Mouse (Mus musculus) heart, adult 18-20 months (tissue): ENCODE results near the gene Cyp4f37. TPM values are rescaled to one million over a fixed set of nuclear protein-coding genes. Genes with fewer than 3 reads are reported as not detected.

ENCODE experiments used
- DNase-seq, 2 experiments: peaks; one replicate each; pipeline ENCODE4 v3.0.0; 2021 to 2022; ENCODE audit warnings: mixed read lengths in 1 of 2
- total RNA-seq, 2 experiments: library from RNA; stranded (reverse); gene quantifications; 2 replicates each; pipeline ENCODE4 v1.2.3; 2021

Cyp4f37 gene
- total RNA-seq, 2 experiments from 2014 or later = not detected

GRCm38 (mm10) chr17:32685048-32685750, 64.1 kb downstream of the Cyp4f37 start, which contains the start of gene Cyp4f15:
Gene Cyp4f15 (plus strand): TSS chr17:32685627.
- DNase-seq = peak in 1 of 2 experiments; percentile 6

Other genes with a start within 250 kb of the Cyp4f37 start
- 10 to 100 TPM; 15.0 to 19.0 TPM for gene Wiz, start 231.9 kb upstream of the Cyp4f37 start, total RNA-seq
- 1 to 10 TPM in 1 of 2 experiments, under 1 TPM in 1; 0.97 to 4.4 TPM for gene Rasal3, start 217.7 kb upstream of the Cyp4f37 start, total RNA-seq
- 1 to 10 TPM in 1 of 2 experiments, not detected in 1; 1.1 TPM for gene Pglyrp2, start 197.1 kb upstream of the Cyp4f37 start, total RNA-seq
- not detected for gene Cyp4f39, start 168.6 kb upstream of the Cyp4f37 start, total RNA-seq
- 1 to 10 TPM; 4.7 to 5.8 TPM for gene Cyp4f17, start 115.3 kb upstream of the Cyp4f37 start, total RNA-seq
- 1 to 10 TPM; 4.4 to 4.8 TPM for gene Cyp4f16, start 84.8 kb upstream of the Cyp4f37 start, total RNA-seq
- gene Cyp4f40, start 37.6 kb downstream of the Cyp4f37 start, total RNA-seq = not detected
- gene Cyp4f15, start 64.3 kb downstream of the Cyp4f37 start, total RNA-seq = under 1 TPM in 1 of 2 experiments, not detected in 1; 0.31 TPM
- gene Zfp871, start 167.0 kb downstream of the Cyp4f37 start, total RNA-seq = 10 to 100 TPM; 25.0 to 28.9 TPM
- gene Zfp811, start 188.6 kb downstream of the Cyp4f37 start, total RNA-seq = under 1 TPM in 1 of 2 experiments, not detected in 1; 0.44 TPM
- gene Zfp799, start 209.0 kb downstream of the Cyp4f37 start, total RNA-seq = 1 to 10 TPM; 7.9 to 9.3 TPM